Mouse (Mus musculus) liver, adult 2 months (tissue): ENCODE results near the gene Prdm16.

Experiments
- CTCF ChIP-seq: fragments of 200-500 bp; IDR thresholded peaks from 2 replicates; pipeline ENCODE4 v1.5.1; 2011; ENCODE audit warnings: low read depth, low read length, control low read depth
- POLR2A ChIP-seq: fragments of 200-500 bp; IDR thresholded peaks from 2 replicates; pipeline ENCODE4 v1.6.1; 2011; ENCODE audit warnings: low read length, control low read depth; ENCODE audit not compliant: insufficient read depth; ENCODE audit errors: extremely low read depth

GRCm38 (mm10) chr4:154414885-154415284 is 221.8 kb downstream of the Prdm16 start:
- TF ChIP-seq CTCF (no peak), POLR2A (no peak)
